Comparison of ENCODE assay signal across 8 mouse cellular contexts in the genomic region with DNA sequence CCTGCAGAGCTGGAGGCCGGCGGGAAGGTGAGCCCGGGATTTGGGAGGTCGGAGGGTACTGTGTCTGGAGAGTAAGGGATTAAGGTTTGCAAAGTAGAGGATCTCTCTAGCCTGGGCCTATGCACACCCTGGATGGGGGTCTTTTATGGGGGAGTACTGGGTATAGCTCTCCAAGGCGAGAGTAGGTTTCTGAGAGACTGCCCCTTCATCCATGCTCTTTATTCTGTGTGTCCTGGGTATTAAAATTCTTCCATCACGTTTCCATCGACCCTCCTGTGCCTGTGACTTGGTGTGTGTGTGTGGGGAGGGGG. TPM values are rescaled to one million over a fixed set of nuclear protein-coding genes. Genes with fewer than 3 reads are reported as not detected.
DNase-seq lines count a peak whose midpoint lies in the region; ATAC-seq and TF ChIP-seq lines count a peak whose summit lies in the region.

No protein-coding gene starts in this region.

- no peak; the same call in 1 of the 2 replicates for ATAC-seq in liver, embryonic 12.5 days
- ATAC-seq in stomach, postnatal 0 days (ENCODE audit: low FRiP score, low TSS enrichment): peak; percentile 14; the same call in 1 of the 2 replicates
- ATAC-seq in megakaryocyte progenitor cell, adult 5-6 weeks (replicated peaks; ENCODE audit: poor library complexity): no peak

- H3K4me2 ChIP-seq in liver, embryonic 12.5 days: peak overlapping the region; percentile 86
- H3K4me2 ChIP-seq in stomach, postnatal 0 days (replicated peaks; ENCODE audit: low read depth): peak overlapping the region; percentile 93

- DNase-seq in heart, embryonic 10.5 days (ENCODE audit: low spot score): no peak
- no peak for DNase-seq in heart, postnatal 4 days
- DNase-seq in thymus, adult 2 months: no peak
- DNase-seq in thymus, postnatal 25 days: no peak
- no peak for DNase-seq in stomach, postnatal 0 days (ENCODE audit: low spot score)
- DNase-seq in spleen, adult 12 weeks (ENCODE audit: low spot score): no peak

- no peaks in the 10 kb centered on the region for H3K9me3 ChIP-seq in heart, embryonic 10.5 days
- H3K9me3 ChIP-seq in liver, embryonic 12.5 days (replicated peaks): no peaks in the 10 kb centered on the region
- H3K9me3 ChIP-seq in stomach, postnatal 0 days (ENCODE audit: control insufficient read depth, low read length): no peaks in the 10 kb centered on the region

- H3K27ac ChIP-seq in heart, embryonic 10.5 days: peak overlapping the region; percentile 93
- H3K27ac ChIP-seq in thymus, adult 2 months (ENCODE audit: control insufficient read depth, insufficient read depth, low read length): peak overlapping the region; percentile 25; the same call in 1 of the 2 replicates
- no peak overlapping the region for H3K27ac ChIP-seq in liver, embryonic 12.5 days
- peak overlapping the region; percentile 85 for H3K27ac ChIP-seq in stomach, postnatal 0 days (replicated peaks)

- H3K4me3 ChIP-seq in heart, embryonic 10.5 days: peak overlapping the region; percentile 75
- H3K4me3 ChIP-seq in thymus, adult 2 months (ENCODE audit: control insufficient read depth, insufficient read depth, low read length): peak overlapping the region; percentile 94
- H3K4me3 ChIP-seq in liver, embryonic 12.5 days: peak overlapping the region; percentile 61
- H3K4me3 ChIP-seq in stomach, postnatal 0 days (ENCODE audit: low read depth, low read length): peak overlapping the region; percentile 67

- H3K36me3 ChIP-seq in heart, embryonic 10.5 days: no peaks in the 10 kb centered on the region
- no peaks in the 10 kb centered on the region for H3K36me3 ChIP-seq in thymus, adult 2 months (ENCODE audit: control insufficient read depth, insufficient read depth, low read length)
- H3K36me3 ChIP-seq in liver, embryonic 12.5 days: no peaks in the 10 kb centered on the region
- no peaks in the 10 kb centered on the region for H3K36me3 ChIP-seq in stomach, postnatal 0 days (ENCODE audit: control insufficient read depth, insufficient read depth, low read length)

- TF ChIP-seq EP300 in stomach, postnatal 0 days (optimal IDR thresholded peaks at IDR 0.05): no peak

- peaks cover 24% of the 10 kb centered on the region for H3K27me3 ChIP-seq in heart, embryonic 10.5 days (ENCODE audit: insufficient read depth, poor library complexity, severe bottlenecking)
- H3K27me3 ChIP-seq in thymus, adult 2 months (ENCODE audit: control insufficient read depth, insufficient read depth, low read length): no peaks in the 10 kb centered on the region
- peaks cover 23% of the 10 kb centered on the region for H3K27me3 ChIP-seq in liver, embryonic 12.5 days (replicated peaks)
- H3K27me3 ChIP-seq in stomach, postnatal 0 days (ENCODE audit: control insufficient read depth, insufficient read depth, low read length): no peaks in the 10 kb centered on the region

- whole genome bisulfite sequencing in heart, embryonic 10.5 days: 0% methylated on average over 7 of the region's 7 CpGs
- WGBS in thymus, adult 2 months: 9% methylated on average over 7 of the region's 7 CpGs
- 4% methylated on average over 7 of the region's 7 CpGs for WGBS in liver, embryonic 12.5 days (ENCODE audit: insufficient replicate concordance)
- WGBS in stomach, postnatal 0 days: 3% methylated on average over 7 of the region's 7 CpGs

- peaks cover 9% of the 10 kb centered on the region; the same call in 1 of the 2 replicates for H3K4me1 ChIP-seq in heart, embryonic 10.5 days
- H3K4me1 ChIP-seq in thymus, adult 2 months (replicated peaks; ENCODE audit: control insufficient read depth, insufficient read depth, low read length): peaks cover 24% of the 10 kb centered on the region
- H3K4me1 ChIP-seq in liver, embryonic 12.5 days: peaks cover 10% of the 10 kb centered on the region
- no peaks in the 10 kb centered on the region for H3K4me1 ChIP-seq in stomach, postnatal 0 days (replicated peaks; ENCODE audit: control insufficient read depth, insufficient read depth)

- TF ChIP-seq POLR2A in thymus, adult 2 months (IDR thresholded peaks at IDR 0.05; ENCODE audit: control insufficient read depth, extremely low read depth, insufficient read depth, low read length, poor library complexity): no peak

- H3K9ac ChIP-seq in liver, embryonic 12.5 days: peak overlapping the region; percentile 58
- H3K9ac ChIP-seq in stomach, postnatal 0 days (ENCODE audit: low read length): peak overlapping the region; percentile 69

- TF ChIP-seq CTCF in thymus, adult 2 months (IDR thresholded peaks at IDR 0.05; ENCODE audit: borderline replicate concordance, control insufficient read depth, extremely low read depth, insufficient read depth, low read length, poor library complexity): no peak
- TF ChIP-seq CTCF in stomach, postnatal 0 days (IDR thresholded peaks at IDR 0.05; ENCODE audit: low read depth): no peak

RNA-seq across cellular contexts. Expression of a gene that starts 0.5 kb away (rescaled TPM):
- polyA plus RNA-seq in heart, embryonic 10.5 days (2016; fragmentation: Nextera tagmentation; extraction: Ambion mirVana): 5.1 and 6.2 TPM in 2 replicates
- total RNA-seq in heart, postnatal 4 days (2021): 1 to 10 TPM; 2.3 to 3.1 TPM
- polyA plus RNA-seq in thymus, adult 2 months (2012; rRNA removed): 277 and 293 TPM in 2 replicates
- 2.4 and 2.9 TPM in 2 replicates for polyA plus RNA-seq in liver, embryonic 12.5 days (2016; fragmentation: Nextera tagmentation; extraction: Ambion mirVana)
- polyA plus RNA-seq in stomach, postnatal 0 days (2015; fragmentation: Nextera tagmentation; extraction: Ambion mirVana): 23.5 and 24.3 TPM in 2 replicates
- 0.15 and 4.2 TPM in 2 replicates for total RNA-seq in megakaryocyte progenitor cell, adult 5-6 weeks (2015)
- 1.7 and 2.6 TPM in 2 replicates for total RNA-seq in megakaryocyte progenitor cell, adult 5-6 weeks (2017)

RNA-seq across cellular contexts. Expression of a gene that starts 30.5 kb away (rescaled TPM):
- polyA plus RNA-seq in heart, embryonic 10.5 days (2016; fragmentation: Nextera tagmentation; extraction: Ambion mirVana): 0.11 and 0.41 TPM in 2 replicates
- total RNA-seq in heart, postnatal 4 days (2021): not detected
- 0.05 TPM in 2 replicates for polyA plus RNA-seq in thymus, adult 2 months (2012; rRNA removed)
- 0.10 and 0.19 TPM in 2 replicates for polyA plus RNA-seq in liver, embryonic 12.5 days (2016; fragmentation: Nextera tagmentation; extraction: Ambion mirVana)
- 7.1 and 8.4 TPM in 2 replicates for polyA plus RNA-seq in stomach, postnatal 0 days (2015; fragmentation: Nextera tagmentation; extraction: Ambion mirVana)
- total RNA-seq in megakaryocyte progenitor cell, adult 5-6 weeks (2015): not detected in 2 replicates
- not detected in 2 replicates for total RNA-seq in megakaryocyte progenitor cell, adult 5-6 weeks (2017)

Comparison
In these comparisons a context has a peak if more than half of its experiments do, and no peak if none do; other contexts are left out.
1. RNA of a gene that starts 0.5 kb away (polyA plus RNA-seq): 277 to 293 TPM in thymus, adult 2 months; 23.5 to 24.3 TPM in stomach, postnatal 0 days, 5.1 to 6.2 TPM in heart, embryonic 10.5 days and 2.4 to 2.9 TPM in liver, embryonic 12.5 days; every median in the first group is over 10 times any median in the second.
2. Peak in every context shown above with its lines, with median percentiles within 50 percentile points of each other: H3K4me3 ChIP-seq.